Comparison of ENCODE assay signal across 8 mouse cellular contexts in the genomic region with DNA sequence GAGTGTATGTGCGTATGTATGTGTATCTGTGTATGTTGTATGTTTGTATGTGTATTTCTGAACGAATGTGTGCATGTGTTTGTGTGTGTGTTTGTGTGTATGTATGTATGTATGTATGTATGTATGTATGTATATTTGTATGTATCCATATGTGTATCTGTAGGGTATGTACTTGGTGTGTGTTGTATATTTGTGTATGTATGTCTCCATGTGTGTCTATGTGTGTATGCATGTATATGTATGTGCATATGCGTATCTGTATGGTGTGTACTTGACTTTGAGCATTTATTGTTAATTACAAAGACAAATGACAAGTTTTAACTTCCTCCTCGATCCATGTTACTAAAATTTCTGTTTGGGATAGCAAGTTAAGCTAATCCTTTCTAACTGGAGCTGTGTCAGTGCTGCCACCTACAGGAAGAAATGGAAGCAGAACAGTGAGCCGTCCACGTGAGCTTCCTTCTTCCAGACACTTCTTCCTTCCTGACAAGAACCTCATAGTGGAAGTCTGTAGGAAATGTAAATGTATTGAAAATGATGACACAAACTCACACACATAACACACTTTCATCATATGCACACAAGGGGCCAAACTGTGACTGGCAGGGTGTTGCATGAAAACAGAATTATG.
DNase-seq lines count a peak whose midpoint lies in the region.

No protein-coding gene starts in this region.

- DNase-seq in urinary bladder, postnatal 36 days (ENCODE audit: low spot score in 2 of 2): peak; percentile 18 to 27
- DNase-seq in urinary bladder, postnatal 4 days (ENCODE audit: low spot score in 2 of 2): no peak
- peak; percentile 72 to 77 for DNase-seq in cerebellum, postnatal 14 days
- peak; percentile 32 for DNase-seq in gastrocnemius, postnatal 10 days
- DNase-seq in layer of hippocampus, adult 18-20 months (ENCODE audit: low spot score in 2 of 2): peak; percentile 27 to 83
- DNase-seq in lung, postnatal 14 days: peak; percentile 52
- peak; percentile 68 for DNase-seq in right cerebral cortex, adult 18-20 months
- DNase-seq in spleen, postnatal 36 days (ENCODE audit: low spot score in 2 of 2): no peak

Comparison
In these comparisons a context has a peak if more than half of its experiments do, and no peak if none do; other contexts are left out.
1. DNase-seq: peak in urinary bladder, postnatal 36 days (2 of 2), cerebellum, postnatal 14 days (2 of 2), gastrocnemius, postnatal 10 days (single experiment), layer of hippocampus, adult 18-20 months (2 of 2), lung, postnatal 14 days (single experiment) and right cerebral cortex, adult 18-20 months (single experiment); none in urinary bladder, postnatal 4 days (0 of 2) and spleen, postnatal 36 days (0 of 2).